16 mouse cellular contexts compared by ENCODE assay signal in the genomic region with DNA sequence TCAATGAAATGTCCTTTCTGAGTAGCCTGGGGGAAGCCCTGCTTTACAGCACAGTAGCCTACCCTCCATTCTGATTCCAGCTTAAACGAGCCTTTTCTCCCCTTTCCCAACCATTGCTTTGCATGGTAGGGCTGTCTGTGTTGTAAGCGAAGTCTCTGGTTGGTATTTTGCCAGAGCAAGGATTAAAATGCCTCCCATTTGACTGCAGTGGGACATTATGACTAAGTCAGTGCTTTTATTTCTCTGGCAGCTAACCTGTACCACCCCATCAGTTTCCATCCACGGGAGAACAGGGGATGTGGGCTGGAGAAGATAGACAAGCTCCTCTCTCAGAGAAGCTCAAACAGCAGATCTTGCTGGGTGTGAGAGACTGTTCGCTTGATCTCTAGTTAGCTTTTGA. TPM values are rescaled to one million over a fixed set of nuclear protein-coding genes. Genes with fewer than 3 reads are reported as not detected.
DNase-seq lines count a peak whose midpoint lies in the region; ATAC-seq and TF ChIP-seq lines count a peak whose summit lies in the region.
"Had no signal": no experiment of that assay in that cellular context is flagged by ENCODE, and none has a peak within 500 bp of the region (broad histone marks: within the 10 kb centered on the region; RNA-seq: fewer than 3 reads in every experiment).

No protein-coding gene starts in this region.

- ATAC-seq in forebrain, postnatal 0 days: 0 out of 2 replicates have a peak, but pooled peaks have one; percentile 34
- no peak for ATAC-seq in forebrain, embryonic 15.5 days (replicated peaks)
- ATAC-seq in megakaryocyte-erythroid progenitor cell, adult 5-6 weeks (replicated peaks; ENCODE audit: low FRiP score, low TSS enrichment, poor library complexity, severe bottlenecking): no peak
- ATAC-seq: inflammation-experienced regulatory T-cells, adult 6 months; lung, postnatal 0 days; midbrain, embryonic 16.5 days had no signal

- TF ChIP-seq CTCF in forebrain, postnatal 0 days (IDR thresholded peaks at IDR 0.05; ENCODE audit: low read depth): no peak
- no peak for TF ChIP-seq CTCF in left cerebral cortex, adult 2 months (IDR thresholded peaks at IDR 0.05)

- no peak overlapping the region for H3K4me3 ChIP-seq in forebrain, postnatal 0 days (ENCODE audit: low read depth, low read length)
- H3K4me3 ChIP-seq in forebrain, embryonic 15.5 days: no peak overlapping the region
- no peak overlapping the region for H3K4me3 ChIP-seq in left cerebral cortex, adult 2 months
- H3K4me3 ChIP-seq: limb, embryonic 12.5 days; liver, embryonic 13.5 days had no signal

- H3K9me3 ChIP-seq in forebrain, postnatal 0 days (ENCODE audit: low read length): no peaks in the 10 kb centered on the region
- no peaks in the 10 kb centered on the region for H3K9me3 ChIP-seq in forebrain, embryonic 15.5 days
- H3K9me3 ChIP-seq: limb, embryonic 12.5 days; liver, embryonic 13.5 days had no signal

- H3K36me3 ChIP-seq in forebrain, postnatal 0 days (ENCODE audit: insufficient read depth): no peaks in the 10 kb centered on the region
- no peaks in the 10 kb centered on the region for H3K36me3 ChIP-seq in forebrain, embryonic 15.5 days
- H3K36me3 ChIP-seq: limb, embryonic 12.5 days; liver, embryonic 13.5 days had no signal

- peak; percentile 22 for DNase-seq in forebrain, postnatal 0 days
- DNase-seq in left cerebral cortex, adult 2 months (ENCODE audit: extremely low spot score in 1 of 2, low spot score in 2 of 2): no peak
- no peak for DNase-seq in left cerebral cortex, adult 8-10 months (ENCODE audit: low spot score in 2 of 2)
- DNase-seq in brain, adult 2 months (ENCODE audit: low read depth, low spot score): peak; percentile 82
- DNase-seq in cerebellum, postnatal 25 days: peak; percentile 25 to 33
- DNase-seq in frontal cortex, postnatal 25 days (ENCODE audit: low spot score in 2 of 2): no peak
- DNase-seq: kidney, adult 8-10 months; kidney, postnatal 4 days; liver, embryonic 13.5 days; right cerebral cortex, postnatal 14 days had no signal

- H3K9ac ChIP-seq in forebrain, postnatal 0 days: no peak overlapping the region
- H3K9ac ChIP-seq in forebrain, embryonic 15.5 days (replicated peaks): no peak overlapping the region
- H3K9ac ChIP-seq: limb, embryonic 12.5 days; liver, embryonic 13.5 days had no signal

- H3K4me1 ChIP-seq in forebrain, postnatal 0 days (ENCODE audit: insufficient read depth): peaks cover 14% of the 10 kb centered on the region; the same call in 1 of the 2 replicates
- peaks cover 20% of the 10 kb centered on the region for H3K4me1 ChIP-seq in forebrain, embryonic 15.5 days
- H3K4me1 ChIP-seq: limb, embryonic 12.5 days had no signal

- H3K4me2 ChIP-seq in forebrain, postnatal 0 days (ENCODE audit: low read depth): no peak overlapping the region
- no peak overlapping the region for H3K4me2 ChIP-seq in forebrain, embryonic 15.5 days (replicated peaks)
- H3K4me2 ChIP-seq: limb, embryonic 12.5 days; liver, embryonic 13.5 days had no signal

- intact Hi-C loops in left cerebral cortex, adult 2 months (cut with DNase I): no loop called here

- no peaks in the 10 kb centered on the region for H3K27me3 ChIP-seq in forebrain, postnatal 0 days (ENCODE audit: insufficient read depth, low read length)
- H3K27me3 ChIP-seq in forebrain, embryonic 15.5 days: no peaks in the 10 kb centered on the region
- H3K27me3 ChIP-seq: limb, embryonic 12.5 days; liver, embryonic 13.5 days had no signal

- WGBS in forebrain, postnatal 0 days: 38% methylated on average over 4 of the region's 4 CpGs
- WGBS in forebrain, embryonic 15.5 days: 35% methylated on average over 4 of the region's 4 CpGs

- no peak overlapping the region for H3K27ac ChIP-seq in forebrain, postnatal 0 days (ENCODE audit: low read depth, low read length)
- no peak overlapping the region for H3K27ac ChIP-seq in forebrain, embryonic 15.5 days (replicated peaks)
- peak overlapping the region; percentile 60 for H3K27ac ChIP-seq in left cerebral cortex, adult 2 months
- H3K27ac ChIP-seq: limb, embryonic 12.5 days; liver, embryonic 13.5 days had no signal

RNA-seq across cellular contexts. Expression of gene Ift57, which starts 24.2 kb away (rescaled TPM):
- 28.4 and 28.5 TPM in 2 replicates for total RNA-seq in forebrain, postnatal 0 days (2014; rRNA removed)
- polyA plus RNA-seq in forebrain, postnatal 0 days (2015; fragmentation: Nextera tagmentation; extraction: Ambion mirVana): 55.5 and 61.4 TPM in 2 replicates
- 46.9 and 48.6 TPM in 2 replicates for polyA plus RNA-seq in forebrain, embryonic 15.5 days (2015; fragmentation: Nextera tagmentation; extraction: Ambion mirVana)
- 10 to 100 TPM; 54.2 to 56.3 TPM for total RNA-seq in left cerebral cortex, adult 2 months (2021)
- total RNA-seq in left cerebral cortex, adult 8-10 months (2022): 10 to 100 TPM; 51.8 to 55.5 (median 55.0) TPM
- 6.6 and 7.8 TPM in 2 replicates for total RNA-seq in megakaryocyte-erythroid progenitor cell, adult 5-6 weeks (2014; fragmentation: Nextera tagmentation)
- 19.8 and 26.7 TPM in 2 replicates for total RNA-seq in megakaryocyte-erythroid progenitor cell, adult 5-6 weeks (2017)

Comparison
In these comparisons a context has a peak if more than half of its experiments do, and no peak if none do; other contexts are left out.
1. DNase-seq: peak in forebrain, postnatal 0 days (single experiment), brain, adult 2 months (single experiment) and cerebellum, postnatal 25 days (2 of 2); none in left cerebral cortex, adult 2 months (0 of 2), left cerebral cortex, adult 8-10 months (0 of 2) and frontal cortex, postnatal 25 days (0 of 2).